In the genomic region with DNA sequence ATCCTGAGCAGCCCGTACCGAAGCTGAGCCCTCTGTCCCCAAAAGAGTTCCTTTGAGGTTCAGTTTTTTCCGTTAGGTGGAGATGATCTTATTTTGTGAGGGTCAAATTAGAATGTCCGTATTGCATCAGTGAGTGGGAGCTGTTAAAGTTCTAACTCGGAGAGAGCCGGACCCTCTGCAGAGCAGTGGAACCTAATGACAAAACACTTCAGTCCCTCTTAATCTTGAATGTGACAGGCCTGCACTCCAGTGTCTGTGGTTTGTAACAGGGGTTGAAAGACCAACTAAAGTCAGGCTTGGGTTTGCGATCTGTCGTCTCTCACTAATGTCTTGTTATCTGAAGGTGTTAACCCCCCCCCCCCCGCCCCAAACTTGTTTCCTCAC, we compare ENCODE assay signal across 8 mouse cellular contexts. TPM values are rescaled to one million over a fixed set of nuclear protein-coding genes. Genes with fewer than 3 reads are reported as not detected.
DNase-seq lines count a peak whose midpoint lies in the region; ATAC-seq and TF ChIP-seq lines count a peak whose summit lies in the region.

No protein-coding gene starts in this region.

- TF ChIP-seq CTCF in ES-Bruce4 (IDR thresholded peaks at IDR 0.05; ENCODE audit: low read depth, low read length), result no peak
- no peak for TF ChIP-seq CTCF in forebrain, postnatal 0 days (IDR thresholded peaks at IDR 0.05; ENCODE audit: low read depth)

- no peaks in the 10 kb centered on the region for H3K9me3 ChIP-seq in heart, embryonic 12.5 days (replicated peaks)
- no peaks in the 10 kb centered on the region for H3K9me3 ChIP-seq in ES-Bruce4 (replicated peaks; ENCODE audit: control insufficient read depth, insufficient read depth, low read length, poor library complexity, severe bottlenecking)
- H3K9me3 ChIP-seq in forebrain, postnatal 0 days (ENCODE audit: low read length), result no peaks in the 10 kb centered on the region

- H3K9ac ChIP-seq in heart, embryonic 12.5 days, result peak overlapping the region; percentile 81
- peak overlapping the region; percentile 81 for H3K9ac ChIP-seq in ES-Bruce4 (ENCODE audit: low read depth, poor library complexity, severe bottlenecking)
- peak overlapping the region; percentile 85 for H3K9ac ChIP-seq in forebrain, postnatal 0 days

- H3K27ac ChIP-seq in heart, embryonic 12.5 days (ENCODE audit: poor library complexity, severe bottlenecking), result 0 out of 2 replicates have a peak overlapping the region, but pooled peaks have one; percentile 31
- H3K27ac ChIP-seq in ES-Bruce4 (ENCODE audit: insufficient read depth, low read length), result no peak overlapping the region
- H3K27ac ChIP-seq in forebrain, postnatal 0 days (ENCODE audit: low read depth, low read length), result peak overlapping the region; percentile 73

- peaks cover 15% of the 10 kb centered on the region for H3K4me1 ChIP-seq in heart, embryonic 12.5 days (replicated peaks)
- no peaks in the 10 kb centered on the region for H3K4me1 ChIP-seq in ES-Bruce4 (ENCODE audit: control insufficient read depth, insufficient read depth, low read length)
- peaks cover 6% of the 10 kb centered on the region; the same call in 1 of the 2 replicates for H3K4me1 ChIP-seq in forebrain, postnatal 0 days (ENCODE audit: insufficient read depth)

- H3K4me2 ChIP-seq in heart, embryonic 12.5 days, result peak overlapping the region; percentile 94
- peak overlapping the region; percentile 63 for H3K4me2 ChIP-seq in forebrain, postnatal 0 days (ENCODE audit: low read depth)

- DNase-seq in heart, postnatal 25 days (ENCODE audit: low spot score), result no peak
- no peak for DNase-seq in forebrain, postnatal 0 days
- no peak for DNase-seq in right cerebral cortex, postnatal 36 days (ENCODE audit: low spot score in 2 of 2)
- DNase-seq in ovary, adult 18-20 months (ENCODE audit: low spot score), result no peak
- no peak for DNase-seq in thymus, postnatal 36 days

- no peak for TF ChIP-seq POLR2A in ES-Bruce4 (IDR thresholded peaks at IDR 0.05; ENCODE audit: insufficient read depth, low read length)

- WGBS in heart, embryonic 12.5 days, result under 1% methylated on average over 9 of the region's 9 CpGs
- WGBS in forebrain, postnatal 0 days, result 3% methylated on average over 9 of the region's 9 CpGs

- no peaks in the 10 kb centered on the region for H3K27me3 ChIP-seq in heart, embryonic 12.5 days (replicated peaks)
- no peaks in the 10 kb centered on the region for H3K27me3 ChIP-seq in ES-Bruce4 (ENCODE audit: control insufficient read depth, insufficient read depth, low read length, poor library complexity, severe bottlenecking)
- no peaks in the 10 kb centered on the region for H3K27me3 ChIP-seq in forebrain, postnatal 0 days (ENCODE audit: insufficient read depth, low read length)

- peak overlapping the region; percentile 97 for H3K4me3 ChIP-seq in heart, embryonic 12.5 days
- H3K4me3 ChIP-seq in ES-Bruce4 (ENCODE audit: low read depth, low read length), result peak overlapping the region; percentile 90
- peak overlapping the region; percentile 82 for H3K4me3 ChIP-seq in forebrain, postnatal 0 days (ENCODE audit: low read depth, low read length)

- intact Hi-C loops in heart, postnatal 25 days (cut with DNase I), result no loop called here

- H3K36me3 ChIP-seq in heart, embryonic 12.5 days, result peaks cover 18% of the 10 kb centered on the region
- peaks cover 15% of the 10 kb centered on the region for H3K36me3 ChIP-seq in ES-Bruce4 (ENCODE audit: control insufficient read depth, insufficient read depth, low read length, poor library complexity, severe bottlenecking)
- H3K36me3 ChIP-seq in forebrain, postnatal 0 days (ENCODE audit: insufficient read depth), result peaks cover 17% of the 10 kb centered on the region

- no peak for TF ChIP-seq EP300 in ES-Bruce4 (IDR thresholded peaks at IDR 0.05; ENCODE audit: insufficient read depth, low read depth, low read length)

- peak; percentile 46; the same call in 1 of the 2 replicates for ATAC-seq in heart, embryonic 12.5 days (ENCODE audit: insufficient number of reproducible peaks, low FRiP score)
- ATAC-seq in forebrain, postnatal 0 days, result peak; percentile 44
- ATAC-seq in megakaryocyte progenitor cell, adult 5-6 weeks (replicated peaks; ENCODE audit: poor library complexity), result peak; percentile 43

RNA-seq across cellular contexts. Expression of gene Slu7, which starts 0.5 kb away (rescaled TPM):
- 42.1 and 44.3 TPM in 2 replicates for polyA plus RNA-seq in heart, embryonic 12.5 days (2016; fragmentation: Nextera tagmentation; extraction: Ambion mirVana)
- total RNA-seq in heart, postnatal 25 days (2021), result 10 to 100 TPM; 26.2 to 27.0 TPM
- 50.7 and 51.1 TPM in 2 replicates for polyA plus RNA-seq in ES-Bruce4 (2011; ENCODE audit: insufficient read depth, insufficient read length, low read depth, missing spikeins)
- total RNA-seq in forebrain, postnatal 0 days (2014; rRNA removed), result 29.5 and 35.7 TPM in 2 replicates
- polyA plus RNA-seq in forebrain, postnatal 0 days (2015; fragmentation: Nextera tagmentation; extraction: Ambion mirVana), result 56.0 and 59.1 TPM in 2 replicates
- total RNA-seq in megakaryocyte progenitor cell, adult 5-6 weeks (2015), result 27.5 and 30.5 TPM in 2 replicates
- total RNA-seq in megakaryocyte progenitor cell, adult 5-6 weeks (2017), result 66.0 and 73.7 TPM in 2 replicates

RNA-seq across cellular contexts. Expression of gene Pttg1, which starts 8.0 kb away (rescaled TPM):
- polyA plus RNA-seq in heart, embryonic 12.5 days (2016; fragmentation: Nextera tagmentation; extraction: Ambion mirVana), result 117 and 121 TPM in 2 replicates
- total RNA-seq in heart, postnatal 25 days (2021), result 10 to 100 TPM; 64.3 to 73.1 TPM
- polyA plus RNA-seq in ES-Bruce4 (2011; ENCODE audit: insufficient read depth, insufficient read length, low read depth, missing spikeins), result 200 and 202 TPM in 2 replicates
- total RNA-seq in forebrain, postnatal 0 days (2014; rRNA removed), result 21.3 and 50.8 TPM in 2 replicates
- polyA plus RNA-seq in forebrain, postnatal 0 days (2015; fragmentation: Nextera tagmentation; extraction: Ambion mirVana), result 48.7 and 52.1 TPM in 2 replicates
- total RNA-seq in megakaryocyte progenitor cell, adult 5-6 weeks (2015), result 47.0 and 54.2 TPM in 2 replicates
- total RNA-seq in megakaryocyte progenitor cell, adult 5-6 weeks (2017), result 47.9 and 52.5 TPM in 2 replicates

RNA-seq across cellular contexts. Expression of gene C1qtnf2, which starts 40.1 kb away (rescaled TPM):
- 2.0 TPM in 2 replicates for polyA plus RNA-seq in heart, embryonic 12.5 days (2016; fragmentation: Nextera tagmentation; extraction: Ambion mirVana)
- 1 to 10 TPM; 6.7 to 6.9 TPM for total RNA-seq in heart, postnatal 25 days (2021)
- not detected in 2 replicates for polyA plus RNA-seq in ES-Bruce4 (2011; ENCODE audit: insufficient read depth, insufficient read length, low read depth, missing spikeins)
- total RNA-seq in forebrain, postnatal 0 days (2014; rRNA removed), result 15.5 and 16.8 TPM in 2 replicates
- polyA plus RNA-seq in forebrain, postnatal 0 days (2015; fragmentation: Nextera tagmentation; extraction: Ambion mirVana), result 17.6 and 18.7 TPM in 2 replicates
- total RNA-seq in megakaryocyte progenitor cell, adult 5-6 weeks (2015), result not detected in 2 replicates
- not detected in 2 replicates for total RNA-seq in megakaryocyte progenitor cell, adult 5-6 weeks (2017)

Comparison
In these comparisons a context has a peak if more than half of its experiments do, and no peak if none do; other contexts are left out.
1. RNA of gene C1qtnf2, which starts 40.1 kb away (total RNA-seq): 15.5 to 16.8 TPM in forebrain, postnatal 0 days and 6.7 to 6.9 TPM in heart, postnatal 25 days; not detected in megakaryocyte progenitor cell, adult 5-6 weeks; every median in the first group is over 4 times any median in the second.
2. Peak in every context shown above with its lines, with median percentiles within 50 percentile points of each other: ATAC-seq, H3K4me3 ChIP-seq and H3K9ac ChIP-seq.